Mouse (Mus musculus) lung, embryonic 16.5 days (tissue): Measurements from ENCODE around the gene Hmgcl. TPM values are rescaled to one million over a fixed set of nuclear protein-coding genes. Genes with fewer than 3 reads are reported as not detected.

ENCODE experiments used
- ATAC-seq: fragments of 200-750 bp; cut with Nextera tagmentation; 2 replicates; pipeline ENCODE4 v1.8.0; 2017; ENCODE audit warnings: low read depth, mild to moderate bottlenecking, moderate library complexity
- H3K27ac ChIP-seq: fragments of 300-500 bp; sonication (generic); 2 replicates; pipeline ENCODE4 v1.5.1; 2014; ENCODE audit warnings: mild to moderate bottlenecking, control low read depth, low read length
- H3K27me3 ChIP-seq: fragments of 300-500 bp; sonication (generic); 2 replicates; pipeline ENCODE4 v1.6.1; 2014; ENCODE audit warnings: low read depth, low read length, mixed read lengths; ENCODE audit not compliant: control insufficient read depth, insufficient read depth
- H3K36me3 ChIP-seq: fragments of 300-500 bp; sonication (generic); 2 replicates; pipeline ENCODE4 v1.6.1; 2014; ENCODE audit warnings: low read length; ENCODE audit not compliant: control insufficient read depth, insufficient read depth
- H3K4me1 ChIP-seq: fragments of 300-500 bp; sonication (generic); replicated peaks from 2 replicates; pipeline ENCODE4 v1.6.1; 2014; ENCODE audit warnings: low read length, mixed read lengths; ENCODE audit not compliant: control insufficient read depth, insufficient read depth
- H3K4me2 ChIP-seq: fragments of 300-500 bp; sonication (generic); 2 replicates; pipeline ENCODE4 v1.6.1; 2014; ENCODE audit warnings: low read depth, low read length, control low read depth
- H3K4me3 ChIP-seq: fragments of 300-500 bp; sonication (generic); 2 replicates; pipeline ENCODE4 v1.5.1; 2014; ENCODE audit warnings: mild to moderate bottlenecking, low read length, control low read depth
- H3K9ac ChIP-seq: fragments of 300-500 bp; sonication (generic); 2 replicates; pipeline ENCODE4 v1.6.1; 2014; ENCODE audit warnings: low read length, control low read depth
- H3K9me3 ChIP-seq: fragments of 300-500 bp; sonication (generic); 2 replicates; pipeline ENCODE4 v1.6.1; 2016; ENCODE audit warnings: low read length; ENCODE audit not compliant: control insufficient read depth
- WGBS: fragments of 180-500 bp; shearing (Covaris S2); extraction: QIAGEN DNeasy Blood & Tissue Kit; methylation state at CpG from one replicate; pipeline ENCODE4 v1.1.7; 2014; 5-methylcytosine and 5-hydroxymethylcytosine counted together
- polyA plus RNA-seq: library from polyadenylated mRNA; unstranded; fragments of >200 nt; fragmentation: Nextera tagmentation; extraction: Ambion mirVana; gene quantifications from 2 replicates; pipeline ENCODE4 v1.2.1, GENCODE M21; 2015

Gene Hmgcl
- polyA plus RNA-seq, 1 experiment from 2014 or later: 73.0 TPM

DNA sequence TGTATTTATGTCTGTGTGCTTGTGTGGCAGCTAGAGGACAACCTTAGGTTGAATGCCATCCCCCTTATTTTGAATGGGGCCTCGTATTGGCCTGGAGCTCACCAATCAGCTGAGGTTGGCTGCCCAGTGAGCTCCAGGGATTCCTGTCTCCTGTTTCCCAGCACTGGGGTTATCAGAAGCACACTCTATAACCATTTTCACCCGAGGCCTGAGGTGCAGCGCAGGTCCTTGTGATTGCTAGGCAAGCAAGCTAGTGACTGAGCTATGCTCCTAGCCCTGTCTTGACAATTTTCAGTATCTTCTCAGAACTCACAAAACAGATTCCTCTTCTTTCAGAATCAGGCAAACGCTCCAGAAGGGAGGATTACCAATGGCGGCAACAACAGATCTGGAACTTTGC is 38.3 kb downstream of the Hmgcl start:
- H3K9ac ChIP-seq: no peak overlapping the region
- no peaks in the 10 kb centered on the region for H3K27me3 ChIP-seq
- ATAC-seq: no peak
- H3K4me3 ChIP-seq: no peak overlapping the region
- no peaks in the 10 kb centered on the region for H3K9me3 ChIP-seq
- 80% methylated on average over 5 of the region's 5 CpGs for WGBS
- no peak overlapping the region for H3K4me2 ChIP-seq
- H3K27ac ChIP-seq: no peak overlapping the region
- H3K4me1 ChIP-seq: peaks cover 9% of the 10 kb centered on the region
- peaks cover 7% of the 10 kb centered on the region for H3K36me3 ChIP-seq

DNA sequence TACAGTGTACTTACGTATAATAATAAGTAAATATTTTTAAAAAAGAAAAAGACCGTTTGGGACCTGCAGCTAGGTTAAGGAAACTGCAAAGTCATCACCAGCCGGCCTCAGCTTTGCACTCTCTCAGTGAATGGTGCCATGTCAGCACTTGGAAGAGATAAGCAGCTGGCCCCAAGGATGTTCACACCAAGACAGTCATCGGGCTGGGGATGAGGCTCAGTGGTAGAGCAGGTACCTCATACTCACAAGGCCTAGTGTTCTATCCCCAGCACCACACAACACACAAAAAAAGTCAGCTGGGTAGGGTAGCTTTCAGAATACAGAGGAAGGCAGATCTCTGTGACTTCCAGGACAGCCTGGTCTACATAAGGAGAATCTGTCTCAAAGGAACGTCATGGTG is 38.9 kb downstream of the Hmgcl start:
- H3K27ac ChIP-seq: no peak overlapping the region
- no peaks in the 10 kb centered on the region for H3K9me3 ChIP-seq
- peaks cover 7% of the 10 kb centered on the region for H3K36me3 ChIP-seq
- no peak overlapping the region for H3K4me2 ChIP-seq
- H3K4me1 ChIP-seq: peaks cover 9% of the 10 kb centered on the region
- 86% methylated on average over 5 of the region's 5 CpGs for WGBS
- no peak overlapping the region for H3K9ac ChIP-seq
- no peaks in the 10 kb centered on the region for H3K27me3 ChIP-seq
- ATAC-seq: no peak
- no peak overlapping the region for H3K4me3 ChIP-seq

DNA sequence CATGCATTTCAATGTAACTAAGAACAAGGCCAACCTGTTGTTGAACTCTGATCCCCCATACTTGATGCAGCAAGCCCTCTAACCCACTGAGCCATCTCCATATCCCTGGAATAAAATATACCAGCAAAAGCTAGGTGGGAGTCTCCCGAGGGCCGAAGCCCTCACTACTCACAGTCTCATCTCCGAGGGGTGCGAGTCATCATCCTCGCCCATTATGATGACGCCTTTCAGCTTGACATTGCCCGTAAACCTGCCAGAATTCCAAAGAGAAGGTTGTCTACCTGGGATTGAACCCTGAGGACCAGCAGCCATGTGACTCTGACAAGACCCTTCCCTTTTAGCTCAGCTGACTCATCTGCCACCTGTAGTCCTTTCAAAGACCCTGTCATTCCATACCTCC is 39.5 kb downstream of the Hmgcl start:
- Histone ChIP-seq H3K4me3 (peak overlapping the region; percentile 96), H3K27ac (no peak overlapping the region), H3K4me2 (peak overlapping the region; percentile 89), H3K36me3 (peaks cover 7% of the 10 kb centered on the region), H3K27me3 (no peaks in the 10 kb centered on the region), H3K9me3 (no peaks in the 10 kb centered on the region), H3K9ac (peak overlapping the region; percentile 97), H3K4me1 (peaks cover 9% of the 10 kb centered on the region)
- 86% methylated on average over 7 of the region's 7 CpGs for WGBS
- ATAC-seq: no peak

DNA sequence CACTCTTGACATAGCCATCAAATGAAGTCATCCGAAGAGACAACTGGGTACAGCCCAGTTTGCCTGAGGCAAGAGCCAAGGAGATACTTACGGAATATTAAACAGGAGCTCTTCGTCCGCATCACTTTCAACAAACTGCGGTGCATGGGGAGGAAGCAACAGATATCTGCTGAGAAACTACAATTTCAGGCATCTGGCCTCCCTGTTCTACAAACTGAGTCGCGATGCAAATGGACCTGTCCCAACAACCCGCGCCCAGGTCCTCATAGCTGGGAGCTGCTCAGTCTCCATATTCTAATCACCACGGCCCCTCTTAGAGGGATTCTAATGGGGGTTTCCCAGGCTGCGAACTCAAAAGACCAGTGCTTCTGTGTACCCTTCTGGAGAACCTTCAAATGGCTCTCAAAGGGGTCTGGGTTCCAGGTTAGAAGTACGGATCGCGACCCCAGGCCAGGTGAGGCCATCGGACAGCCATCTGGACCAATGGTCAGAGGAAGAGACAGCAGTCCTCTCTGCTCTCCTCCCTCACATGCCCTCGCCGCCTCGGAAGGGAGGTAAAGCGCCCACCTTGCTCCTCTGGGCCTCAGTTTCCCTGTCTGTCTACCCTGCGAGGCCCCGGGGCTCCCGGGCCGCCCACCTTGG is 40.2 kb downstream of the Hmgcl start:
- peak overlapping the region; percentile 97 for H3K9ac ChIP-seq
- peaks cover 9% of the 10 kb centered on the region for H3K4me1 ChIP-seq
- H3K27me3 ChIP-seq: no peaks in the 10 kb centered on the region
- H3K4me2 ChIP-seq: peak overlapping the region; percentile 89
- no peaks in the 10 kb centered on the region for H3K9me3 ChIP-seq
- ATAC-seq: no peak
- peak overlapping the region; percentile 96 for H3K4me3 ChIP-seq
- 4% methylated on average over 23 of the region's 23 CpGs for WGBS
- peaks cover 7% of the 10 kb centered on the region for H3K36me3 ChIP-seq
- peak overlapping the region; percentile 82 for H3K27ac ChIP-seq

DNA sequence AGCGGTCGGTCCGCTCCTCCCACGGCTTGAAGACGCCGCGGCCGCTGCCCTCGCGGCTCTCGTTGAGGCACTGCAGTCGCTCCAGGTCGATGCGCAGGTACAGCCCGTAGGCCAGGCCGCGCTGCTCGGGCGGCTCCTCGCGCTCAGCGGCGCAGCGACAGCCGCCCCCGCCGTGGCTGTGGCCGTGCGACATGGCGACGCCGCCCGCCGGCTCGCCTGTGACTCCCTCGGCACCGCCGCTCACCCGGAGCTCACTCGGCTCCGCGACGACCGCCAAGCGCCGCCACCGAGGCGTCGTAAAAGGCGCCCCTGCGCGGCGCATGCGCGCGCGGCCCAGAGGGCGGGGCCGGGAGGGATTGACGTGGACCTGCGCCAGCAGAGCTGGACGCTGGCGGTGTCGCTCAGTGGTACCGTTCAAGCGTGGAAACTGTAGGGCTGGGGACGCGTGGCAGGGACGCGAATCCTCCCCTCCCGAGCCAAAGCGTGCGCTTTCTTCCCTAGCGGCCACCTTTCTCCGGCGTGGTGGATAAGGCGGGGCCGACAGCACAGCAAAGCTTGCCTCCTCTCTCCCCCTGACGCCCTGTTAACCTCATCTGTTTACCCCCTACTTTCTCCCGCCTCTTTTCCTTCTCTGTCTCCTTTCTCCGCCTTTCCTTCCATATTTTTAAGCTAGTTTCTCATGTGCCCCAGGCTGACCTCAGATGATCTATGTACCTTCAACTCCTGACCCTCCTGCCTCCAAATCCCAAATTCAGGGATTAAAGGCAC is 40.9 kb downstream of the Hmgcl start, which contains the start of gene Pithd1:
Gene Pithd1, minus strand, starts transcription at position 322 of the 768 bp plus-strand sequence.
- H3K36me3 ChIP-seq: peaks cover 7% of the 10 kb centered on the region
- no peaks in the 10 kb centered on the region for H3K27me3 ChIP-seq
- peak within 1 kb of the TSS; percentile 97 for H3K9ac ChIP-seq
- ATAC-seq: peak; percentile 95
- peaks cover 9% of the 10 kb centered on the region for H3K4me1 ChIP-seq
- peak within 1 kb of the TSS; percentile 89 for H3K4me2 ChIP-seq
- under 1% methylated on average over 67 of the region's 81 CpGs for WGBS
- H3K4me3 ChIP-seq: peak within 1 kb of the TSS; percentile 96
- no peaks in the 10 kb centered on the region for H3K9me3 ChIP-seq
- peak within 1 kb of the TSS; percentile 82 for H3K27ac ChIP-seq

DNA sequence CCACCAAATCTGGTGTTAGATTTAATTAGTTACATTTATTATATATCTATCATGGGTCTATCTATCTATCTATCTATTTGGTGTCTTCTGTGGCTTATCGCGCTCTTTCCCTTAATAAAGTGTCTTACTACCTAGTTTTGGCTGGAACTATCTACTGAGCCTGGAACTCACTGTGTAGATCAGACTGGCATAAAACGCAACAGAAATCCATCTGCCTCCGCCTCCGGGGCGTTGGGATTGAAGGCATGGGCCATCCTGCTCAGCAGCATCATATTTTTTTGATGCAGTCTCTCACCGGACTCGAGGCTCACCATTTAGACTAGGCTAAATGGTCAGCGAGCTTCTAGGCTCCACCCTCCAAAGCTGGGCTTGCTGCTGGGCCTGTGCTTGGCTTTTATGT is 41.5 kb downstream of the Hmgcl start:
- no peaks in the 10 kb centered on the region for H3K27me3 ChIP-seq
- ATAC-seq: no peak
- 63% methylated on average over 9 of the region's 9 CpGs for WGBS
- H3K4me1 ChIP-seq: peaks cover 9% of the 10 kb centered on the region
- peak overlapping the region; percentile 97 for H3K9ac ChIP-seq
- H3K9me3 ChIP-seq: no peaks in the 10 kb centered on the region
- H3K36me3 ChIP-seq: peaks cover 7% of the 10 kb centered on the region
- H3K4me2 ChIP-seq: peak overlapping the region; percentile 89
- H3K4me3 ChIP-seq: peak overlapping the region; percentile 96
- peak overlapping the region; percentile 81; the same call in 1 of the 2 replicates for H3K27ac ChIP-seq

DNA sequence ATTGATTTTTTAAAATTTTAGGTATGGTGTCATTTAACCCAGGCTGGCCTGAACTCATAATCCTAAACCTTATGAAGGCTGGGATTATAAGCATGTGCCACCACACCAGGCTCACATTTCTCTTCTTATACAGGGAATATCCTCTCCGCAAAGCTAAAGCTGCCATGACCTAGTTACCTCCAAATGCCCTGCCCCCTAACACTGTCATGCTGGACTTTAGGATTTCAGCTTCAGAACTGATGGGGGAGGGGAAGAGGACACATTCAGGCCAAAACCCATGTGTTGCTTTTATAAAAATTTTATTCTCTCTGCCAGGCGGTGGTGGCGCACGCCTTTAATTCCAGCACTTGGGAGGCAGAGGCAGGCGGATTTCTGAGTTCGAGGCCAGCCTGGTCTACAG is 47.7 kb downstream of the Hmgcl start:
- Histone ChIP-seq H3K36me3 (no peaks in the 10 kb centered on the region), H3K4me3 (no peak overlapping the region), H3K4me1 (no peaks in the 10 kb centered on the region), H3K27ac (no peak overlapping the region), H3K4me2 (no peak overlapping the region), H3K9me3 (peaks cover 4% of the 10 kb centered on the region; the same call in 1 of the 2 replicates), H3K9ac (no peak overlapping the region), H3K27me3 (no peaks in the 10 kb centered on the region)
- WGBS: 95% methylated on average over 6 of the region's 6 CpGs
- ATAC-seq: no peak

DNA sequence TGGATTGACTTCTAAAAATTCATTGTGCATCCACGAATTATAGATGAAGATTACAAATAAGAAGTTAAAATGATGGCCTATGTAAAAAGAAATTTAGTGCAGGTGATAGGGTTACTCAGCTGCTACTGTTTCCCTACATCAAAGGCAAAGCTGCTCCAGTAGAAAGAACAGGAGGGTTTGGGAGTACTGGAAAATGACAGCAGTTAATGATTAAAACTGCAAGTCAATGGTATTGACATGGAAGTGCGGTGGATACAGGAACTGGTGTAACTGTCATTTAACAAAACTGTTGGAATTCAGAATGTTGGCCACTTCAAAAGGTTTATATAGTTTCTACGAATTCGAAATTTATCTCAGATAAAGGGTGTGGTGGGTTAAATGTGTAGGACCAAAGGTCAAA is 48.9 kb downstream of the Hmgcl start:
- 74% methylated on average over 4 of the region's 4 CpGs for WGBS
- Histone ChIP-seq H3K27ac (no peak overlapping the region), H3K36me3 (no peaks in the 10 kb centered on the region), H3K9me3 (peaks cover 4% of the 10 kb centered on the region; the same call in 1 of the 2 replicates), H3K4me1 (no peaks in the 10 kb centered on the region), H3K9ac (no peak overlapping the region), H3K4me3 (no peak overlapping the region), H3K27me3 (no peaks in the 10 kb centered on the region), H3K4me2 (no peak overlapping the region)
- ATAC-seq: no peak

DNA sequence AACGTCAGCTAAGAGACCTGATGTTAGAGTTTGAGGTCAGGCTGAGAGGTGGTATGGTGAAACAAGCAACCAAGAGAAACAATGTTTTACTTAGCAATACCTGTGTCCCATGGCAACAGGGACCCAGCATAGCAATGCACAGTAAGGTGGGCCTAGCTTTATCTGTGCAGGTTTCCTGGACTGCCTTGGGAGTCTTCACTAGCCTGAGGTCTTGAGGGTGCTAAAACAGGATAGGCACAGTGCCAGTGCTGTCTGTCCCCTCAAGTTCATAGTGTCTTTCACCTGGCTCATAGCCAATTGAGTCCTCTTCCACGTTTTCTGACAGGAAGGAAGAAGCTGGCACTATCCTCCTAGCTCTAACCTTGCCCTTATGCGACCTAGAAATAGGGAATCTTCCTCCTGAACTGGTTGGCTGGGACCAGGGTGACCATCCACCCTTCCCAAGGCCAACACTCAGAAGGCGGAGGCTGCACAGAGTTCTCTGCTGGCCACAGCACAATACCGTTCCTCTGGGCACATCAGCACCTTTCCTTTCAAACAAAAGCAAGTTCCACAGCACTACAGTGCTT is 57.9 kb downstream of the Hmgcl start:
- 81% methylated on average over 5 of the region's 5 CpGs for WGBS

More for the DNA sequence above, 57.9 kb downstream of the Hmgcl start:
- no peak for ATAC-seq
- H3K27me3 ChIP-seq: no peaks in the 10 kb centered on the region
- no peak overlapping the region for H3K9ac ChIP-seq
- H3K4me1 ChIP-seq: no peaks in the 10 kb centered on the region
- no peaks in the 10 kb centered on the region for H3K9me3 ChIP-seq
- peaks cover 58% of the 10 kb centered on the region for H3K36me3 ChIP-seq
- no peak overlapping the region for H3K27ac ChIP-seq
- H3K4me3 ChIP-seq: no peak overlapping the region
- no peak overlapping the region for H3K4me2 ChIP-seq
